Mouse (Mus musculus) heart, embryonic 10.5 days (tissue): ENCODE results near the gene 1700022I11Rik. TPM values are rescaled to one million over a fixed set of nuclear protein-coding genes. Genes with fewer than 3 reads are reported as not detected.

ENCODE experiments used
- DNase-seq: peaks from one replicate; pipeline ENCODE4 v3.0.0-alpha.2; 2017; ENCODE audit warnings: low spot score
- H3K27ac ChIP-seq: fragments of 300-500 bp; sonication (generic); 2 replicates; pipeline ENCODE4 v1.5.1; 2016; ENCODE audit warnings: mild to moderate bottlenecking
- H3K27me3 ChIP-seq: fragments of 300-500 bp; sonication (generic); 2 replicates; pipeline ENCODE4 v1.6.1; 2016; ENCODE audit warnings: mild to moderate bottlenecking; ENCODE audit not compliant: poor library complexity, insufficient read depth, severe bottlenecking
- H3K36me3 ChIP-seq: fragments of 300-500 bp; sonication (generic); 2 replicates; pipeline ENCODE4 v1.6.1; 2016; ENCODE audit warnings: mild to moderate bottlenecking, moderate library complexity
- H3K4me1 ChIP-seq: fragments of 300-500 bp; sonication (generic); 2 replicates; pipeline ENCODE4 v1.6.1; 2016; ENCODE audit warnings: mild to moderate bottlenecking
- H3K4me3 ChIP-seq: fragments of 300-500 bp; sonication (generic); 2 replicates; pipeline ENCODE4 v1.5.1; 2016; ENCODE audit warnings: mild to moderate bottlenecking, moderate library complexity
- H3K9me3 ChIP-seq: fragments of 300-500 bp; sonication (generic); 2 replicates; pipeline ENCODE4 v1.6.1; 2016; ENCODE audit warnings: mild to moderate bottlenecking, moderate library complexity
- WGBS: fragments of 180-500 bp; shearing (Covaris S2); methylation state at CpG from one replicate; pipeline ENCODE4 v1.1.7; 2016; 5-methylcytosine and 5-hydroxymethylcytosine counted together
- polyA plus RNA-seq: library from polyadenylated mRNA; unstranded; fragments of >200 nt; fragmentation: Nextera tagmentation; extraction: Ambion mirVana; gene quantifications from 2 replicates; pipeline ENCODE4 v1.2.1, GENCODE M21; 2016

1700022I11Rik gene
- 0.25 and 0.70 TPM in 2 replicates for polyA plus RNA-seq

- DNase-seq: no peak
- 81% methylated on average over 4 of the region's 4 CpGs for WGBS
- no peak within 1 kb of the TSS for H3K27ac ChIP-seq
- H3K36me3 ChIP-seq: no peaks in the 10 kb centered on the region
- H3K4me3 ChIP-seq: no peak within 1 kb of the TSS
- H3K27me3 ChIP-seq: no peaks in the 10 kb centered on the region
- H3K9me3 ChIP-seq: no peaks in the 10 kb centered on the region
- peaks cover 22% of the 10 kb centered on the region for H3K4me1 ChIP-seq
Measured at GRCm38 (mm10) chr4:42969304-42969703, at the start of gene 1700022I11Rik. 1700022I11Rik (plus strand) TSS chr4:42969604.

- DNase-seq: no peak
- Histone ChIP-seq H3K27me3 (peaks cover 78% of the 10 kb centered on the region), H3K36me3 (no peaks in the 10 kb centered on the region), H3K4me3 (no peak overlapping the region), H3K27ac (no peak overlapping the region), H3K9me3 (no peaks in the 10 kb centered on the region), H3K4me1 (peaks cover 14% of the 10 kb centered on the region)
- 67% methylated on average over 9 of the region's 9 CpGs for WGBS
Measured at GRCm38 (mm10) chr4:42920726-42921125, 48.7 kb upstream of the 1700022I11Rik start.

GRCm38 (mm10) chr4:42921536-42921935 lies 47.9 kb upstream of the 1700022I11Rik start:
- Histone ChIP-seq H3K4me3 (no peak overlapping the region), H3K27me3 (peaks cover 75% of the 10 kb centered on the region)
- WGBS: 81% methylated on average over 2 of the region's 2 CpGs

GRCm38 (mm10) chr4:42922056-42922455 lies 47.3 kb upstream of the 1700022I11Rik start:
- Histone ChIP-seq H3K27me3 (peaks cover 74% of the 10 kb centered on the region), H3K4me1 (peaks cover 9% of the 10 kb centered on the region), H3K36me3 (no peaks in the 10 kb centered on the region), H3K27ac (no peak overlapping the region), H3K4me3 (no peak overlapping the region), H3K9me3 (no peaks in the 10 kb centered on the region)
- DNase-seq: peak; percentile 62
- 69% methylated on average over 6 of the region's 6 CpGs for WGBS

More at GRCm38 (mm10) chr4:42921536-42921935, 47.9 kb upstream of the 1700022I11Rik start:
- H3K4me1 ChIP-seq: peaks cover 12% of the 10 kb centered on the region
- H3K27ac ChIP-seq: no peak overlapping the region
- no peak for DNase-seq
- no peaks in the 10 kb centered on the region for H3K9me3 ChIP-seq
- H3K36me3 ChIP-seq: no peaks in the 10 kb centered on the region

GRCm38 (mm10) chr4:42922461-42922860 lies 46.9 kb upstream of the 1700022I11Rik start:
- H3K4me3 ChIP-seq: no peak overlapping the region
- no peaks in the 10 kb centered on the region for H3K36me3 ChIP-seq
- H3K27ac ChIP-seq: no peak overlapping the region
- H3K27me3 ChIP-seq: peaks cover 70% of the 10 kb centered on the region
- 84% methylated on average over 8 of the region's 8 CpGs for WGBS
- peak; percentile 69 for DNase-seq
- peaks cover 5% of the 10 kb centered on the region for H3K4me1 ChIP-seq
- no peaks in the 10 kb centered on the region for H3K9me3 ChIP-seq

- peaks cover 53% of the 10 kb centered on the region for H3K27me3 ChIP-seq
- no peak overlapping the region for H3K4me3 ChIP-seq
- no peaks in the 10 kb centered on the region for H3K9me3 ChIP-seq
- no peak overlapping the region for H3K27ac ChIP-seq
- H3K4me1 ChIP-seq: no peaks in the 10 kb centered on the region
- WGBS: 73% methylated on average over 13 of the region's 13 CpGs
- no peaks in the 10 kb centered on the region for H3K36me3 ChIP-seq
- peak; percentile 55 for DNase-seq
Measured at GRCm38 (mm10) chr4:42924095-42924710, 45.2 kb upstream of the 1700022I11Rik start.

GRCm38 (mm10) chr4:42928209-42928608 lies 41.2 kb upstream of the 1700022I11Rik start:
- Histone ChIP-seq H3K27me3 (peaks cover 30% of the 10 kb centered on the region; the same call in 1 of the 2 replicates), H3K36me3 (no peaks in the 10 kb centered on the region), H3K4me3 (no peak overlapping the region), H3K9me3 (no peaks in the 10 kb centered on the region), H3K27ac (no peak overlapping the region), H3K4me1 (peaks cover 23% of the 10 kb centered on the region)
- 73% methylated on average over 5 of the region's 5 CpGs for WGBS
- peak; percentile 58 for DNase-seq

- Histone ChIP-seq H3K36me3 (no peaks in the 10 kb centered on the region), H3K27ac (no peak overlapping the region), H3K4me3 (no peak overlapping the region), H3K27me3 (peaks cover 27% of the 10 kb centered on the region; the same call in 1 of the 2 replicates), H3K4me1 (peaks cover 31% of the 10 kb centered on the region), H3K9me3 (no peaks in the 10 kb centered on the region)
- peak; percentile 63 for DNase-seq
- 88% methylated on average over 9 of the region's 9 CpGs for whole genome bisulfite sequencing
Measured at GRCm38 (mm10) chr4:42928952-42929351, 40.5 kb upstream of the 1700022I11Rik start.

GRCm38 (mm10) chr4:42932229-42932969 lies 37.0 kb upstream of the 1700022I11Rik start:
- peak overlapping the region; percentile 69 for H3K27ac ChIP-seq
- no peaks in the 10 kb centered on the region for H3K9me3 ChIP-seq
- peaks cover 37% of the 10 kb centered on the region for H3K4me1 ChIP-seq
- WGBS: 43% methylated on average over 8 of the region's 8 CpGs
- no peak overlapping the region for H3K4me3 ChIP-seq
- H3K36me3 ChIP-seq: no peaks in the 10 kb centered on the region
- H3K27me3 ChIP-seq: peaks cover 37% of the 10 kb centered on the region
- peak; percentile 75 for DNase-seq

- no peaks in the 10 kb centered on the region for H3K9me3 ChIP-seq
- WGBS: 11% methylated on average over 22 of the region's 22 CpGs
- H3K27me3 ChIP-seq: peaks cover 49% of the 10 kb centered on the region
- peak overlapping the region; percentile 45 for H3K4me3 ChIP-seq
- H3K27ac ChIP-seq: peak overlapping the region; percentile 69
- peaks cover 42% of the 10 kb centered on the region for H3K4me1 ChIP-seq
- peak; percentile 89 for DNase-seq
- no peaks in the 10 kb centered on the region for H3K36me3 ChIP-seq
Measured at GRCm38 (mm10) chr4:42933630-42934029, 35.8 kb upstream of the 1700022I11Rik start.

GRCm38 (mm10) chr4:42941396-42941795 lies 28.0 kb upstream of the 1700022I11Rik start:
- no peak overlapping the region for H3K27ac ChIP-seq
- H3K9me3 ChIP-seq: no peaks in the 10 kb centered on the region
- no peak for DNase-seq
- H3K27me3 ChIP-seq: peaks cover 55% of the 10 kb centered on the region
- H3K4me1 ChIP-seq: peaks cover 6% of the 10 kb centered on the region; the same call in 1 of the 2 replicates
- no peaks in the 10 kb centered on the region for H3K36me3 ChIP-seq
- no peak overlapping the region for H3K4me3 ChIP-seq
- 71% methylated on average over 7 of the region's 7 CpGs for WGBS

- no peak for DNase-seq
- Histone ChIP-seq H3K36me3 (no peaks in the 10 kb centered on the region), H3K4me3 (no peak overlapping the region), H3K9me3 (no peaks in the 10 kb centered on the region), H3K27ac (no peak overlapping the region), H3K27me3 (peaks cover 55% of the 10 kb centered on the region), H3K4me1 (no peaks in the 10 kb centered on the region; the same call in 1 of the 2 replicates)
- 76% methylated on average over 5 of the region's 5 CpGs for WGBS
Measured at GRCm38 (mm10) chr4:42943341-42943740, 26.1 kb upstream of the 1700022I11Rik start.

GRCm38 (mm10) chr4:42944185-42944584 lies 25.2 kb upstream of the 1700022I11Rik start:
- DNase-seq: no peak
- Histone ChIP-seq H3K4me1 (peaks cover 4% of the 10 kb centered on the region), H3K27ac (no peak overlapping the region), H3K27me3 (peaks cover 49% of the 10 kb centered on the region), H3K4me3 (no peak overlapping the region), H3K9me3 (no peaks in the 10 kb centered on the region), H3K36me3 (no peaks in the 10 kb centered on the region)
- WGBS: 77% methylated on average over 9 of the region's 9 CpGs
